Mouse (Mus musculus) olfactory bulb, adult 2 months (tissue): ENCODE results near the gene Appl1. TPM values are rescaled to one million over a fixed set of nuclear protein-coding genes. Genes with fewer than 3 reads are reported as not detected.

Source experiments
- H3K27ac ChIP-seq: fragments of 200-500 bp; 2 replicates; pipeline ENCODE4 v1.5.1; 2012; ENCODE audit warnings: low read depth, low read length; ENCODE audit not compliant: insufficient read depth
- H3K4me1 ChIP-seq: fragments of 200-500 bp; 2 replicates; pipeline ENCODE4 v1.6.1; 2012; ENCODE audit warnings: low read length; ENCODE audit not compliant: control insufficient read depth, insufficient read depth
- H3K4me3 ChIP-seq: fragments of 200-500 bp; 2 replicates; pipeline ENCODE4 v1.5.1; 2012; ENCODE audit warnings: mild to moderate bottlenecking, low read depth, low read length, moderate library complexity; ENCODE audit not compliant: insufficient read depth
- CTCF ChIP-seq: fragments of 200-500 bp; IDR thresholded peaks from 2 replicates; pipeline ENCODE4 v1.5.1; 2012; ENCODE audit warnings: low read depth, mild to moderate bottlenecking, low read length, moderate library complexity; ENCODE audit not compliant: insufficient read depth
- POLR2A ChIP-seq: fragments of 200-500 bp; IDR thresholded peaks from 2 replicates; pipeline ENCODE4 v1.6.1; 2012; ENCODE audit warnings: mild to moderate bottlenecking, low read depth, low read length, moderate library complexity; ENCODE audit not compliant: insufficient read depth
- WGBS: fragments of 180-500 bp; shearing (Covaris S2); methylation state at CpG from one replicate; pipeline ENCODE4 v1.1.7; 2018; 5-methylcytosine and 5-hydroxymethylcytosine counted together
- polyA plus RNA-seq: library from polyadenylated mRNA; stranded (reverse); fragments of >200 nt; gene quantifications from 2 replicates; pipeline ENCODE4 v1.2.4, GENCODE M21; 2012; ENCODE audit warnings: low replicate concordance; ENCODE audit not compliant: missing spikeins, insufficient read depth, insufficient read length

The Appl1 gene
- polyA plus RNA-seq, 1 experiment: not detected

DNA sequence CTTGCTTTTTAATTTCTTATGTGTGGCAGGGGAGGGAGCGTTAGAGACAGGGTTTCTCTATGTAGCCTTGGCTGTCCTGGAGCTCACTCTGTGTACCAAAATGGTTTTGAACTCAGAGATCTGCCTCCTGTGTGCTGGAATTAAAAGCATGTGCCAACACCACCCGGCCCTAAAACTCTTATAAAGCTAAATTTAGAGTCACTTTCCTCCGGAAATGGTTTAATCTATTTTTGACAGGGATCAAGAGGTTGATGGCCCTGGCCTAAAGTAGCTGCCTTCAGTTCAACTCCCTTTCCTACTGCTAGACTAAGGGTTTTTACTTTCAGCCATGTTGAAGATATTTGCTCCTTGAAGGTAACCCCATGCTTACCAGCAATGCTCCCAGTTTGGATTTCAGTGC, 22.4 kb upstream of the Appl1 start:
- H3K4me1 ChIP-seq: peaks cover 3% of the 10 kb centered on the region
- no peak overlapping the region for H3K4me3 ChIP-seq
- no peak overlapping the region for H3K27ac ChIP-seq
- 80% methylated on average over 3 of the region's 3 CpGs for WGBS
- TF ChIP-seq POLR2A (no peak), CTCF (no peak)

- no peak overlapping the region for H3K4me3 ChIP-seq
- TF ChIP-seq POLR2A (no peak), CTCF (no peak)
- H3K4me1 ChIP-seq: peaks cover 3% of the 10 kb centered on the region
- H3K27ac ChIP-seq: no peak overlapping the region
- 73% methylated on average over 18 of the region's 18 CpGs for WGBS
Measured at GRCm38 (mm10) chr14:26991622-26992021, 20.6 kb upstream of the Appl1 start.

DNA sequence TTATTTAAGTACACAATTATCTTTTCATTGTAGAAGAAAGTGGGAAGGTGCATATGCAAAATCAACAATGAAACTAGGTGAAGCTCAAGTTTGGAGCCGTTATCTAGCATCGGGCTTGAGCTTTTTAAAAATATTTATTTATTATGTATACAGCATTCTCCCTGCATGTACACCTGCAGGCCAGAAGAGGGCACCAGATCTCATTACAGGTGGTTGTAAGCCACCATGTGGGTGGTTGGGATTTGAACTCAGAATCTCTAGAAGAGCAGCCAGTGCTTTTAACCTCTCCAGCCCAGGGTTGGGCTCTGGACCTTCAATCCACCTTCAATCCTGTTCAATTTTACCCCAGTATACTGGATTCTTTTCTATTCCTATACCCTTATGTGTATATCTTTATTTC, 17.7 kb upstream of the Appl1 start:
- Histone ChIP-seq H3K4me3 (no peak overlapping the region), H3K4me1 (no peaks in the 10 kb centered on the region), H3K27ac (no peak overlapping the region)
- TF ChIP-seq CTCF (no peak), POLR2A (no peak)
- WGBS: 75% methylated on average over 2 of the region's 2 CpGs

- no peaks in the 10 kb centered on the region for H3K4me1 ChIP-seq
- no peak overlapping the region for H3K27ac ChIP-seq
- no peak overlapping the region for H3K4me3 ChIP-seq
- 62% methylated on average over 5 of the region's 5 CpGs for WGBS
- TF ChIP-seq CTCF (no peak), POLR2A (no peak)
Measured at GRCm38 (mm10) chr14:26982150-26982530, 11.1 kb upstream of the Appl1 start.

- WGBS: 65% methylated on average over 5 of the region's 5 CpGs
- Histone ChIP-seq H3K27ac (no peak overlapping the region), H3K4me3 (no peak overlapping the region), H3K4me1 (peaks cover 2% of the 10 kb centered on the region; the same call in 1 of the 2 replicates)
- no peak for TF ChIP-seq POLR2A
Measured at GRCm38 (mm10) chr14:26981494-26982149, 10.6 kb upstream of the Appl1 start.

DNA sequence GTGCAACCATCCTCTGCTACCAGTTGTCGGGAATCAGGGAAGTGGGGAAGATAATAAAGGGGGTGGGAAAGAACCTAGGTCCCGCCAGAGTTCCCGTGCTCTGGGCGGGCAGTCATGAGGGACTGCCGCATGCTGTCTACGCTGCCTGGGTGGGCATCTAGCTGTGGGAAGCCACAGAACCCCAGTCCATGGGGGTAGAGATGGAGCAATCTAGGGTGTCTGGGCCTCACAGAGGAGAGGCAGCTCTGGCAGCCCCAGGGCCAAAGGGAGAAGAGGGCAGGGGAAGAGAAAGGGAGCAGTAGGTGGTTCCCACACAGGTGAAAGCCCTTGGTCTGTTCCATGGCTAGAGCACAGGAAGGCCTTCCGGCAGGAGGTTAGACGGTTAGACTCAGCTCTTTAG, 10.0 kb upstream of the Appl1 start:
- peaks cover 2% of the 10 kb centered on the region; the same call in 1 of the 2 replicates for H3K4me1 ChIP-seq
- no peak overlapping the region for H3K4me3 ChIP-seq
- TF ChIP-seq CTCF: no peak
- no peak for TF ChIP-seq POLR2A
- 95% methylated on average over 8 of the region's 8 CpGs for WGBS
- no peak overlapping the region for H3K27ac ChIP-seq

DNA sequence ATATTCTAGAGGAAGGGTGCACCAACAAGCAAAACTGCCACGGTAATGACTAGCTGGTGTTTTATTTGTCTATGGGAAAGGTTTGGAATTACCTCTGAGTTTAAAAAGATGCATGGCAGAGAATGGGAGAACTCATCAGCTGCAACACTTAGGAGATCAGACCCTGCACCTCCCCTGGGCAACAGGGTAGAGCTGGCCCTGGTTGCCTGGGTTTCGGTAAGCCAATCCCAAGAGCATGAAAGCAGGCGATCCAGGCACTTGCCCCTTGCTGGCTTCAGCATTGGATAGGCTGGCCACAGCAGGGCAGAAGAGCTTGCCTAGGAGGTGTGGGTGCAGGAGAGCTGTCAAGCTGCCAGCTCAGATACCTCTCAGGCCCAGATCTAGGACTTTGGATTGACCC, 8.8 kb upstream of the Appl1 start:
- Histone ChIP-seq H3K4me1 (peaks cover 2% of the 10 kb centered on the region; the same call in 1 of the 2 replicates), H3K27ac (no peak overlapping the region), H3K4me3 (no peak overlapping the region)
- TF ChIP-seq CTCF (no peak), POLR2A (no peak)
- WGBS: 91% methylated on average over 3 of the region's 3 CpGs

DNA sequence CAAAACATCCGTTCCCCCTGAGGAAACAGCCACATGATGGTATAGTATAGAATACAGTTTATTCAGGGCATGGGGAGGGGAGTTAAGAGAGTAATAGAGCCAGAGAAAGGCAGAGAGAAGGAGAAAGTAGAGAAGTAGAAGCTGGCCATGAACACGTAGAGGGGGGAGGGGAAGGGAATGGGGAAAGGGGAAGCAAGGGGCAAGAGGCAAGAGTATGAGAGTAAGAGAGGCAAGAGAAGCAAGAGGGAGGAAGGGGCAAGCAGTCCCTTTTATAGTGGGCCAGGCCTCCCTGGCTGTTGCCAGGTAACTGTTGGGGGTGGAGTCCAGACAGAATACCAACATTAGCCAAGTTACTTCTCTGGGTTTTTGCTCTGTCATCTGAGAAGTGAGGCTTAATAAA, 6.5 kb upstream of the Appl1 start:
- no peak overlapping the region for H3K27ac ChIP-seq
- no peak overlapping the region for H3K4me3 ChIP-seq
- TF ChIP-seq POLR2A: no peak
- no peak for TF ChIP-seq CTCF
- 66% methylated on average over 2 of the region's 2 CpGs for WGBS
- peaks cover 2% of the 10 kb centered on the region; the same call in 1 of the 2 replicates for H3K4me1 ChIP-seq

DNA sequence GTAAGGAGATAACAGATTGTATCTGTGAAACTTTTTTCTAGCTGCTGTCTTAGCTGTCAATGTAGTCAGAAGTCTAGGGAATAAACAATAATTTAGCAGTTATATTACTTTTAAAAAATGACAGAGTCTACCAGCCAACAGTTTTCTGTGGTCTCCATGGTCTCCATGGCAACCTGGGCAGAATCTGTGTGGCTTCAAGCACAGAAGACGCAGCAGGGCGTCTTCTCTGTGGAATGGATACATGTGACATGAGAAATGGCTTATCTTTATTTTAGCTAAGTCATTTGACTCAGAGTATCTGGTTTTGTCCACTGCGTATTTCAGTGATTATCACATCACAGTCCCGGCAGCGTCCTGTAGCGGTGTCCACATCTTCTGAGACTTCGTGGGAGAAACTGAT, 5.2 kb upstream of the Appl1 start:
- no peak overlapping the region for H3K4me3 ChIP-seq
- no peak for TF ChIP-seq CTCF
- TF ChIP-seq POLR2A: no peak
- H3K4me1 ChIP-seq: peaks cover 2% of the 10 kb centered on the region; the same call in 1 of the 2 replicates
- no peak overlapping the region for H3K27ac ChIP-seq
- WGBS: 67% methylated on average over 7 of the region's 7 CpGs

GRCm38 (mm10) chr14:26975490-26975889, 4.5 kb upstream of the Appl1 start:
- peaks cover 2% of the 10 kb centered on the region; the same call in 1 of the 2 replicates for H3K4me1 ChIP-seq
- H3K27ac ChIP-seq: no peak overlapping the region
- WGBS: 72% methylated on average over 3 of the region's 3 CpGs
- TF ChIP-seq CTCF (no peak), POLR2A (no peak)
- no peak overlapping the region for H3K4me3 ChIP-seq
